Mouse (Mus musculus) kidney, adult 9 months (tissue): ENCODE data around the gene Sema3b.
"Not testable (repeated sequence)": the region's sequence is repeated elsewhere in the genome, so short reads cannot be mapped to it uniquely, and the experiment has no call there.

ENCODE experiments used
- DNase-seq: peaks from one replicate; pipeline ENCODE4 v3.0.0; 2022

Sema3b gene

GRCm38 (mm10) chr9:107586974-107587832, 21.8 kb downstream of the Sema3b start, which contains the start of gene Ifrd2:
Gene Ifrd2 (plus strand): TSS chr9:107587642.
- peak; percentile 100 for DNase-seq

GRCm38 (mm10) chr9:107586504-107586903, 22.5 kb downstream of the Sema3b start:
- no peak for DNase-seq

GRCm38 (mm10) chr9:107583174-107583573, 25.9 kb downstream of the Sema3b start:
- no peak for DNase-seq

DNA sequence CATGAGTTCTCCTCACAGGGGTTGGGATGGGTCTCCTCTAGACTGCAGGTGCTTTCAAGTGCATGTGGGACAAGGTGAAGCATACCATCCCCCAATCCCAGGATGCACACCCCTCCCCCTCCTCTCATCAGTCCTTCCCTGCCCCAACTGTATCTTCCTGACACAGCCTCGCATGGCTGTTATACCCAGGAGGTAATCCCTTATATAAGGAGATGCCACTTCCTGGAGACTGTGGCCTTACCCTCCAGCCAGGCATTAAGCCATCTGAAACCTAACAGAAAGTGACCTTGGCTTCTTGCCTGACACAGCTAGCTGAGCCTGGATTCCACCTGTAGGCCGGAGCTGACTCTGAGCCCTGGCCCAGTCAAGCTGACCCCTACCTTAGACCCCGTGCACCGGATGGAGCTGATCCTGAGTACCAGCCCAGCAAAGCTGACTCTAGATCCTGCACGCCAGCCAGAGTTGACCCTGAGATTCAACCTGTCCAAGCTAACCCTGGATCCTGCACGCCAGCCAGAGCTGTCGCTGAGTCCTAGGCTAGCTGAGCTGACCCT, 26.4 kb downstream of the Sema3b start:
- peak; percentile 61 for DNase-seq

- no peak for DNase-seq
Observed at GRCm38 (mm10) chr9:107581584-107581983, 27.4 kb downstream of the Sema3b start.

GRCm38 (mm10) chr9:107580501-107581317, 28.3 kb downstream of the Sema3b start, which contains the start of gene Hyal3:
Gene Hyal3 (plus strand): TSS chr9:107580818.
- peak; percentile 97 for DNase-seq

DNA sequence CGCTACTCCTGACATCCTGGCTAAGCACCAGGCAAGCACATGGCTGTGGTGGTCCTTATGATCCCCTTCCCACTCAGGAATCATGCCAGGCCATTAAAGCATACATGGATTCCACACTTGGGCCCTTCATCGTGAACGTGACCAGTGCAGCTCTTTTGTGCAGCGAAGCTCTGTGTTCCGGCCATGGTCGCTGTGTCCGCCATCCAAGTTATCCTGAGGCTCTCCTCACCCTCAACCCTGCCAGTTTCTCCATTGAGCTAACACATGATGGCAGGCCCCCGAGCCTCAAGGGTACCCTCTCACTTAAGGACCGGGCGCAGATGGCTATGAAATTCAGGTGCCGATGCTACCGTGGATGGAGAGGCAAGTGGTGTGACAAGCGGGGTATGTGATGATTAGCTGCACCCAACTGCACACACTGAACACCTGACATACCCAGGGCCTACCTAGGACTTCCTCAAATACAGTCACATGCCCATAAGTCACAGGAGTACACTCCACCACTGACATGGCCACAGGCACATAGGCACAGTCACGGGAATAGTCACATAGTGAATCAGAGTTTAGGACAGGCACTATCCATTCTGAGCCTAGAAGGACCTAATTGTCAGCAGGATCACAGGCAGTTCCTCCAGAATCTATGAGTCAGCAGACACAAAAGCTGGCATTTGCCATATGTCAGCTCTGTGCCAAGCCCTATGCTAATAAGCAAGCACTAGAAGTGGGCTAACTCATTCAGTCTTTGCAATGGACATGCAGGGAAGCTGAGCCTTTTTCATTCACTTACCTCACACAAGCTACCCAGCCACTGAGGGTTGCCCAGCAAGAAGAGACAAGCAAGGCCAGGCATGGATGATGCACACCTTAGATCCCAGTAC, 29.8 kb downstream of the Sema3b start:
- no peak for DNase-seq

- DNase-seq, result no peak
Observed at GRCm38 (mm10) chr9:107578587-107578986, 30.4 kb downstream of the Sema3b start, which contains the start of gene Naa80. Gene Naa80 (plus strand): TSS chr9:107578887.

DNA sequence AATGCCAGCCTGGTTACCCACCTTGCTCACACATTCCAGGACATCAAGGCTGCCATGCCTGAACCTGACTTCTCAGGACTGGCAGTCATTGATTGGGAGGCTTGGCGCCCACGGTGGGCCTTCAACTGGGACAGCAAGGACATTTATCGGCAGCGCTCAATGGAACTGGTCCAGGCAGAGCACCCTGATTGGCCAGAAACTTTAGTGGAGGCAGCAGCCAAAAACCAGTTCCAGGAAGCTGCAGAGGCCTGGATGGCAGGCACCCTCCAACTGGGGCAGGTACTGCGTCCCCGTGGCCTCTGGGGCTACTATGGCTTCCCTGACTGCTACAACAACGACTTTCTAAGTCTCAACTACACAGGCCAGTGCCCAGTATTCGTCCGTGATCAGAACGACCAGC, 31.2 kb downstream of the Sema3b start:
- no peak for DNase-seq

DNA sequence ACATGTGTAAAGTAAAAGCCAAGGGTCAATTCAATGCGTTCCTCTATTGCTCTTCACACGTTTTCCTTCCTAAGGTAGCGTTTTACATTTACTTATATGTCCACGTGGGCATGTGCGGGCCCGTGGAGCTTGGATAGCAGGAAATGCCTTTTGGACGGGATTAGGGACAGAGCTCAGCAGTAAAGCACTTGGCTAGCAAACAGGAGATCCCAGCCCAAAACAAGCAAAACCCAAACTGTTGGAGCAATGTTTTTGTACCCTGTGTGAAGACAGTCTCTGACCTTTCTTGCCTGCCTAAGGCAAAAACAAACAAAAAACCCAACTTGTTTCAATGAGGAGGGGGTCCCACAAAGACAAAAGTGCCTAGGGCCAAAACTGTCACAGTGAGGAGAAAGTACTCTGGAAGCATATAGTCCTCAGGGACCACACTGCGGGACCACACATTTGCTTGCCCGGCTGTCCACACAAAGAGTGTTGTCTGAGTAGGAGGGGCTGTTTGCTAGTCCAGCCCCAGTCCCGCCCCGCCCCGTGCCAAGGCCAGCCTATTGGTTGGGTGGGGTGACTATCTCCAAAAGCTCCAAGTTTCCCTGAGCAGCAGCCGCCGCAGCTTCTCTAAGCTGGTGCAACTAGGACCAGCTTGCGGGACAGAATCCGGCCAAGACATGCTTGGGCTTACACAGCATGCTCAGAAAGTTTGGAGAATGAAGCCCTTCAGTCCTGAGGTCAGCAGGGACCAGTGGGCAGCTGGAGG, 32.5 kb downstream of the Sema3b start, which contains the start of gene Hyal1:
Hyal1 (plus strand) TSS at position 571 of the 751 bp plus-strand sequence.
- DNase-seq, result peak; percentile 86

GRCm38 (mm10) chr9:107575579-107576356, 33.3 kb downstream of the Sema3b start:
- DNase-seq, result peak; percentile 70

GRCm38 (mm10) chr9:107573774-107574173, 35.3 kb downstream of the Sema3b start:
- not testable (repeated sequence) for DNase-seq

DNA sequence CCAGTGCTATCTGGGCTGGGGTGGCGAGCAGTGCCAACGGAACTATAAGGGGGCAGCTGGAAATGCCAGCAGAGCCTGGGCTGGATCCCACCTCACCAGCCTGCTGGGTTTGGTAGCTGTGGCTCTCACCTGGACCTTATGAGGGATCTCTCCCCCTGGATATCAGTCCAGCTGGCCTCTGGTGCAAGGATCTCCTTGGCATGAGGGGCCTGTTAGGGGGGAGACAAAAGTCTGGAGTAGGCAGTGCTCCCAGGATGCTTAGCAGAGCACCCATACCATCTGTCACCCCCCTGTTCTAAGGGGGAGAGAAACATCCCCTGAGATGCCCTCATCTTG, 36.7 kb downstream of the Sema3b start:
- DNase-seq, result no peak

DNA sequence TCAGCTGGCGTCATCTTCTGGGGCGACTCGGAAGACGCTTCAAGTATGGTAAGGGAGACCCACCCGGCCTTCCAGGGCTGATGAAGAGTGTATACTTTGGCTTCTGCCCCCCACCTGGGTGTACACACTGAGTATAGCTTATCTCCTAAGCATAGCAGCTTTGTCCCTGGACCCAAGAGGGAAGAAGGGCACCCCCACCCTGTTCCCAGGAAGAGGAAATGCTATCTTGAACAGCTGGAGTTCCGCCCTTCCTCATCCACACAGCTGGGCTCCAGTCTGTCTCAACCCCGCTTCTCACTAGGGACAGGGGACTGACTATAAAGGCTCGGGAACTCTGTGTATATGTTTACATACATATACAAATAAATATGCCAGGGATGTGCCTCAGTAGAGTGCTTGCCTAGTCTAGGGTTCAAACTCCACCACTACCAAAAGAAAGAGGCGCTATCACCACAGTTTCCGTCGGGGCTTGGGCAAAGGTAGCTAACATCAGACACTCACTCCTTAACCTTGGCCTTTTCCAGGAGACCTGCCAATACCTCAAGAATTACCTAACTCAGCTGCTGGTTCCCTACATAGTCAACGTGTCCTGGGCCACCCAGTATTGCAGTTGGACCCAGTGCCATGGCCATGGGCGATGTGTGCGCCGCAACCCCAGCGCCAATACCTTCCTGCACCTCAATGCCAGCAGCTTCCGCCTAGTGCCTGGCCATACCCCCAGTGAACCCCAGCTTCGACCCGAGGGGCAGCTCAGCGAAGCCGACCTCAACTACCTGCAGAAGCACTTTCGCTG, 37.3 kb downstream of the Sema3b start:
- DNase-seq, result peak; percentile 71

DNA sequence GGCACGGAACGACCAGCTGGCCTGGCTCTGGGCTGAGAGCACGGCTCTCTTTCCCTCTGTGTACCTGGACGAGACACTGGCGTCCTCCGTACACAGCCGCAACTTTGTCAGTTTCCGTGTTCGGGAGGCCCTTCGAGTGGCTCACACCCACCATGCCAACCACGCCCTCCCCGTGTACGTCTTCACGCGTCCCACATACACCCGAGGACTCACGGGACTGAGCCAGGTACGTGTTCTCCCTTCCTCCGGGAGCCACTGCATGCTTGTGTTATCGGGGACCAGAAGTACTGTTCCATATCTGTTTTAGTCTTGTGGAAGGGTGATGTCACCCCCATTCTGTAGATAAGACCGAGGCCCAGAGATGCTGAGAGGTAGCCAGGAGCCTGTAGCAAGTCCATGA, 38.2 kb downstream of the Sema3b start:
- no peak for DNase-seq

- no peak for DNase-seq
Observed at GRCm38 (mm10) chr9:107570016-107570415, 39.0 kb downstream of the Sema3b start.

DNA sequence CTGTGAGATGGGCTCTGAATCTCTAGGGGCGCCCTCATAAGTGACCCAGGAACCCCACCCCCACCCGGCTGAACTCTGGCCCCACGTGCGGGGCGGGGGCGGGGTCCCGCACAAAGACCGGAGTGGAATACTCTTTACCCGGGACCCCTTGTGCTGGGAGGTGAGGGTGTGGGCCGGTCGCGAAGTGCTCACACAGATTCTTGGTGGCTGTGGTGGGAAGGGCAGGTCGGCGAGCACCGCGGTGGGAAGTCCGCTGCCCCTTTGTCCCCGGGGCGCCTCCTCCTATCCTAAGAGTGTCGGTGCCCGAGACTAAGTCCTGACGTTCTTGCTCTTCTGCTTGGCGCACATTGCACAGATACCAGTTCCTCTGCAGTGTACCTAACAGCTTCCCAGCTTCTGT, 39.8 kb downstream of the Sema3b start:
- no peak for DNase-seq

GRCm38 (mm10) chr9:107568331-107569261, 40.4 kb downstream of the Sema3b start:
- DNase-seq, result peak; percentile 94
